Mouse (Mus musculus) gonadal fat pad, adult 2 months (tissue): ENCODE measurements around the gene A730015C16Rik. TPM values are rescaled to one million over a fixed set of nuclear protein-coding genes. Genes with fewer than 3 reads are reported as not detected.

Experiments used
- DNase-seq: peaks from one replicate; pipeline ENCODE4 v3.0.0-alpha.2; 2012; ENCODE audit warnings: low read depth
- polyA plus RNA-seq: library from polyadenylated mRNA; depleted of rRNA; stranded (reverse); fragments of >200 nt; gene quantifications from 2 replicates; pipeline ENCODE4 v1.2.3, GENCODE M21; 2012; rRNA removed

A730015C16Rik gene
- polyA plus RNA-seq, 1 experiment, result not detected

DNA sequence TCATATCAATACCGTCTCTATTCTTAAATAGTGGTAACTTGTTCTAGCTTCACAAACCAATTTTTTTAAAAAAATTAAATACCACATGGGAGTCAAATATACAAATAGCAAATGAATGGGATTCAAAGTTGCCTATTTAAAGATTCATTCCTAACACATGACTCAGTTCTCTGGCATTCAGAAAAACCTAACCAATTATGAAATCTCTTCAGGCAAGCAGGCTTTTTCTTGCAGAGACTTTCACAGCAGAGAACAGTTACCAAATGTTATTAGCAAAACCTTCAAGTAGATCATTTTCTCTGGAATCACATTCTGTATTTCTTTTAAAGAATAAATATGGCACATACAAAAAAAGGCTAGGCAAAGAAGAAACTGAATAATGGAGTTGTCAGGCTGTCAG lies 17.7 kb downstream of the A730015C16Rik start:
- DNase-seq, result no peak

DNA sequence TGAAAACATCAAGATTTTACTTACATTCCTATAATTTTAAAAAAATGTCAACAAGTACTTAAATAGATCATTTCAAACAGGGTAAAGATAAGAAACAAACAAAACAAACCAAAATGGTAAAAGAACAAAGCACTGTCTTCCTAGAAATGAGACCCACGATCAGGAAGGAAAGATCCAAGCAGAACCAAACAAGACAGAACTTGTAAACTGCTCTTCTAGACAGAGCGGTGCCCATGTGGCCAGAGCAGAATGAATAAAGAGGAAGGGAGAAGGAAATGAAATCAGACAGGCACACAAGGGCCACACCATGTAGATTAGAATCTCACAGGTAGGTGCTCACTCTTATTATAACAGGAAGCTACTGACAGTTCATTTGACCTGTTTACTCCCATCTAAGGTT lies 21.8 kb downstream of the A730015C16Rik start:
- DNase-seq, result no peak

DNA sequence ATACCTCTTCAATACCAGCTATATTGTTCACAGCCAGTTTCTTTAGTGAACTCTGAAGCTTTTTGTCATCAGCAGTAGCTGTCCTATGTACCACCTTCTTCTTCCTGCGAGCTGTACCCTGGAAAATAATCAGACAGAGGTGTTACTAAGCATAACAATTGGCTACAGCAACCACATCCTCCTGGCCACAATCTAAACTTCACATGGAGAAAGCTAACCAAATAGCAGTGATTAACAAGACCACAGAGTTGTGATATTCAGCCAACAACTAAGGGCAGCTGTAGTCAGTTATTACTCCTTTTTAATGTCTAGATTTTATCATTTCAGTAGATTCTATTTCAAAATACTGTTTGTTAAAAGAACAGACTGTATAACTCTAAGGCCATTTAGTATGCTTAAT lies 22.3 kb downstream of the A730015C16Rik start:
- DNase-seq, result no peak

DNA sequence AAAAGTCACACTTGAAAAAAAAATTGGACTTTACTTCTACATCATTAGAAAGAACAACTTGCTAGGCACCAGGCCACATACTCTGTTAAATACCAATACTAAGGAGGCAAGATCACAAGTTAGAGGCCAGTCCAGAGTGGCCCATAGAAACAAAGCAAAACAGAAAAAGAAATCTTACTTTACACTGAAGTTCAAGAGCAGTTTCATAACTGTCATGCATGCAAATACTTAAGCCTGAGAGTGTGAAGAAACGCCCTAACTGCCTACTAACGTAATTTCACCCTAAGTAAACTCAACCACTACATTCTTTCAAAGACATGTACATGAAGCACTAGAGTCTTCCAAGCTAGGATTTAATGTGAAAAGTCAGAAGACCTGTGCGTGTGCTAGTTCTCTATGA lies 22.7 kb downstream of the A730015C16Rik start:
- DNase-seq, result no peak

DNA sequence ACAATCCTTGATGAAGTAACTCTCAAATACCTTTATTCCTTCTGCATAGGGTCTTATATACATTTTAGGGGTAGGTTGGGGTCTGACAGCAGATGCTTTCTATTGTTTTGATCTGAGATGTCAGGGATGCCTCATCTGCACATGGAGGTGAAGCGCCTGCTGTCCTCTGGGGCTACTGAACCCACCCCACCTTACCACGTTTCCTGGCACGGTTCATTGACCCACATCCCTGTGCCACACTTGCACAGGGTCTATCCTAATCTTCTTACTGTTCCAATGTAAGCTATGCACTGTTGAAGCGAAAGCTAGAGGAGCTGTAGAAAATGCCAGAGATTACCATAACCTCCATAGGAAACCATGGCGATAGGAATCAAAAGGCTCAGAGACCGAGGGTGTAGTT lies 36.9 kb downstream of the A730015C16Rik start:
- DNase-seq, result no peak

DNA sequence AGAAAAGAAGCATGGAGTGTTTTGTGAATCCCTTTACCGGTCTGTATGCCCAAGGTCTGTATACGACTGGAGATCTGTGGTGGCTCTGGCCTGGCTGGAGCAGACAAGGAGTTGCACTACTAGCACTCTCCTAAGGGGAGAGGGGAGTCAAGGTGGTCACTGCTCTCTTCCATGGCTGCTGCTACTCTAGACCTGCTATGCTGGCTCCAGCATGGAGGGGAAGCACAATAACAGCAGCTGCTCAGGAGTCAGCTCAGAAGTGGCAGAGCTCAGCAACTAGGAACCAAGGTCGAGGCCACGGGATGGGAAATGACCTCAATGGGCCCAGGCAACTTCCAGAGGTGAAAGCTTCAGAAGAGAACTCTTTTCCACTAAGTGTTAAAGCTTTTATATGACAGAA lies 37.3 kb downstream of the A730015C16Rik start:
- DNase-seq, result no peak

DNA sequence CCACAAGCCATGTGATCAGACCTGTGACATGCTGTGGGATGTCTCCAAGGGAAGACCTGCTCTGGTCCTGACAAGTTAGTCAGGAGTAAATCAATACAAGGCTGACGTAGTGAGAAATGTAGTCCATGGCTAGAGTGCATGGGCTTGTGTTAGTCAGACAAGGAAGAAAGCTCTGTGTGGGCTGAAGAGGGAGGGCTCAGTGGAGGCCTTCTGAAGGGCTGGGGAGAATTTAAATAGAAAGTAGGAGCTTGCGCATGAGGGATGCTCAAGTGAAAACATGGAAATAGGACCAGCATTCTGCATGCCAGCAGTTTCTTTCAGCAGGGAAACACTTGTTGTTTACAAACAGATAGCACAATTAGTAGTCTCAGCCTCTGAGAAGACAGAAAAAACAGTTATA lies 44.9 kb downstream of the A730015C16Rik start:
- no peak for DNase-seq

DNA sequence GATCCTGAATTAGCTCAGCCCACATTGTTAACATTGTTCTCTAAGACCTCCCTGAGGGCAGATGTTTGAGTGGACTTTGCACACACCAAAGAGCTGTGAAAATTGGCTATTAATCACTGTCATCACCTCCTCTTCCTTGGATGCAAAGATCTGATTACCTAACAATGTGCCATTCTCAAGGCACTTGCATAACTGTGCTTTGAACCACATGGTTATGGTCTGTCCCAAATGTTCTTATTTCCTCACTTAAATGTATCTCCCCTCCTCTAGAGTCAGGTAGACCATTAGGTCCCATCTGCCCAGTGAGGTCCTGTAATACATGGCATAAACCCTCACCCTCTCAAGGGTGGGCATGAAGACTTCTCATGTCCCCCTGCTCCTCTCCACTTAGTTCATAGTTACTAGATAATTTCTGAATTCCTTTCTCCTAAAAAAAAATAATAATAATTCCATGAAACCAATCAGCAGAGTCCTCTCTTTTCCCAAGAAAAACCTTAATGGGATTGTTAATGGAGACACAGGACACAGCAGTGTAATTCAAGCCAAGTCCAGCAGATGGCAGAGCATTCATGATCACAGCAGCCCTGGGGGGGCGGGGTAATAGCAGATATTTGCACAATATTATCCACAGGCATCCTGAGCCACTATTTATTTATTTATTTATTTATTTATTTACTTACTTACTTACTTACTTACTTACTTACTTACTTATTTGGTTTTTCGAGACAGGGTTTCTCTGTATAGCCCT lies 50.2 kb downstream of the A730015C16Rik start:
- DNase-seq, result peak; percentile 73

Other genes starting within 250 kb of the A730015C16Rik start
- gene Cc2d1b, start 228.7 kb downstream of the A730015C16Rik start, polyA plus RNA-seq, result 34.8 and 41.4 TPM in 2 replicates
- 0.13 TPM in 1 of 2 replicates, not detected in the other for gene 3110021N24Rik, start 129.0 kb downstream of the A730015C16Rik start, polyA plus RNA-seq
- gene Zfyve9, start 67.8 kb downstream of the A730015C16Rik start, polyA plus RNA-seq, result 3.9 and 4.3 TPM in 2 replicates
- gene Btf3l4, start 15.0 kb downstream of the A730015C16Rik start, polyA plus RNA-seq, result 16.4 and 18.5 TPM in 2 replicates
- gene Txndc12, start 14.0 kb downstream of the A730015C16Rik start, polyA plus RNA-seq, result 20.5 and 24.2 TPM in 2 replicates
- gene Kti12, start 834 bp downstream of the A730015C16Rik start, polyA plus RNA-seq, result 26.0 and 27.1 TPM in 2 replicates
- gene Rab3b, start 30.4 kb upstream of the A730015C16Rik start, polyA plus RNA-seq, result 4.7 and 7.3 TPM in 2 replicates
- 44.3 and 58.1 TPM in 2 replicates for gene Nrd1, start 152.0 kb upstream of the A730015C16Rik start, polyA plus RNA-seq